ENCODE assay signal across 9 mouse cellular contexts in the genomic region with DNA sequence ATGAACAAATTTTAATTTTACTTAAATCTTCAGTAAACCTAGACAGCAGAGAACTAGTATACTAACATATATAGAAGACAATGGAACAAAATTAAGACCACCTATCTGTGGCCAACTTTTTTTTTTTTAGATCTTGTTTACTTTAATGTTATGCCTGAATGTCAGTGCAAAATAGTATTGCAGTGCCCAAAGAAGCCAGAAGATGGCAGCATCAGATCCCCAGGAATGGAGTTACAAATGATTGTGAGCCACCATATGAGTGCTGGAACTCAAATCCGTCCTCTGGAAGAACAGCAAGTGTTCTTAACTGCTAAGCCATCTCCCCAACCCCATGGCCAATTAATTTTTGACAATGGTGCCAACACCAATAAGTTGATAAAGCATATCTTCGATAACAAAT. TPM values are rescaled to one million over a fixed set of nuclear protein-coding genes. Genes with fewer than 3 reads are reported as not detected.
DNase-seq lines count a peak whose midpoint lies in the region; ATAC-seq and TF ChIP-seq lines count a peak whose summit lies in the region.
"Had no signal": no experiment of that assay in that cellular context is flagged by ENCODE, and none has a peak within 500 bp of the region (broad histone marks: within the 10 kb centered on the region; RNA-seq: fewer than 3 reads in every experiment).

No protein-coding gene starts in this region.

- in situ Hi-C loops in ES-E14 (cut with MboI; ENCODE audit: low sequenced_read_pairs in 2 of 2, unreplicated experiment in 2 of 2), result loop anchor here in 1 of 2 experiments (25.0 kb wide), 1 partner anchor 207 kb away; no protein-coding TSS in a partner anchor

- H3K4me1 ChIP-seq in hindbrain, embryonic 11.5 days (replicated peaks; ENCODE audit: control insufficient read depth, insufficient read depth, low read length), result no peaks in the 10 kb centered on the region
- no peaks in the 10 kb centered on the region for H3K4me1 ChIP-seq in hindbrain, embryonic 12.5 days
- H3K4me1 ChIP-seq in ES-E14 (ENCODE audit: control insufficient read depth in 2 of 2, insufficient read depth in 2 of 2, low read length in 2 of 2, poor library complexity in 1 of 2), result no peaks in the 10 kb centered on the region
- no peaks in the 10 kb centered on the region for H3K4me1 ChIP-seq in kidney, postnatal 0 days (replicated peaks; ENCODE audit: insufficient read depth, low read length)
- H3K4me1 ChIP-seq in neural tube, embryonic 11.5 days (ENCODE audit: control insufficient read depth, insufficient read depth, low read length), result no peaks in the 10 kb centered on the region
- no peaks in the 10 kb centered on the region for H3K4me1 ChIP-seq in forebrain, embryonic 12.5 days
- H3K4me1 ChIP-seq: neural tube, embryonic 13.5 days had no signal

- no peaks in the 10 kb centered on the region for H3K36me3 ChIP-seq in hindbrain, embryonic 11.5 days (ENCODE audit: control insufficient read depth, insufficient read depth, low read length)
- no peaks in the 10 kb centered on the region for H3K36me3 ChIP-seq in hindbrain, embryonic 12.5 days
- H3K36me3 ChIP-seq in ES-E14 (ENCODE audit: control insufficient read depth, insufficient read depth, low read length, poor library complexity, severe bottlenecking), result no peaks in the 10 kb centered on the region
- no peaks in the 10 kb centered on the region for H3K36me3 ChIP-seq in kidney, postnatal 0 days (ENCODE audit: insufficient read depth, low read length)
- H3K36me3 ChIP-seq in neural tube, embryonic 11.5 days (ENCODE audit: control insufficient read depth, insufficient read depth, low read length), result no peaks in the 10 kb centered on the region
- no peaks in the 10 kb centered on the region for H3K36me3 ChIP-seq in forebrain, embryonic 12.5 days (replicated peaks)
- H3K36me3 ChIP-seq: neural tube, embryonic 13.5 days had no signal

- H3K9ac ChIP-seq in hindbrain, embryonic 11.5 days (ENCODE audit: low read depth, low read length), result no peak overlapping the region
- no peak overlapping the region for H3K9ac ChIP-seq in hindbrain, embryonic 12.5 days
- H3K9ac ChIP-seq in ES-E14 (ENCODE audit: insufficient read depth, low read depth, low read length, poor library complexity, severe bottlenecking), result no peak overlapping the region
- no peak overlapping the region for H3K9ac ChIP-seq in kidney, postnatal 0 days (ENCODE audit: low read depth, low read length)
- no peak overlapping the region for H3K9ac ChIP-seq in neural tube, embryonic 11.5 days (ENCODE audit: low read length)
- no peak overlapping the region for H3K9ac ChIP-seq in forebrain, embryonic 12.5 days
- H3K9ac ChIP-seq: neural tube, embryonic 13.5 days had no signal

- H3K4me3 ChIP-seq in hindbrain, embryonic 11.5 days (ENCODE audit: low read depth, low read length), result no peak overlapping the region
- H3K4me3 ChIP-seq in hindbrain, embryonic 12.5 days, result no peak overlapping the region
- no peak overlapping the region for H3K4me3 ChIP-seq in ES-E14 (ENCODE audit: insufficient read depth in 1 of 2, low read depth in 1 of 2, low read length in 2 of 2, poor library complexity in 1 of 2, severe bottlenecking in 1 of 2)
- no peak overlapping the region for H3K4me3 ChIP-seq in kidney, postnatal 0 days (replicated peaks; ENCODE audit: low read depth, low read length)
- H3K4me3 ChIP-seq in neural tube, embryonic 11.5 days (ENCODE audit: low read depth, low read length), result no peak overlapping the region
- no peak overlapping the region for H3K4me3 ChIP-seq in forebrain, embryonic 12.5 days (replicated peaks)
- H3K4me3 ChIP-seq: neural tube, embryonic 13.5 days had no signal

- H3K27me3 ChIP-seq in hindbrain, embryonic 11.5 days (ENCODE audit: control insufficient read depth, insufficient read depth, low read length), result no peaks in the 10 kb centered on the region
- no peaks in the 10 kb centered on the region for H3K27me3 ChIP-seq in hindbrain, embryonic 12.5 days
- no peaks in the 10 kb centered on the region for H3K27me3 ChIP-seq in kidney, postnatal 0 days (ENCODE audit: insufficient read depth, low read length)
- no peaks in the 10 kb centered on the region for H3K27me3 ChIP-seq in neural tube, embryonic 11.5 days (ENCODE audit: control insufficient read depth, insufficient read depth, low read length)
- no peaks in the 10 kb centered on the region for H3K27me3 ChIP-seq in forebrain, embryonic 12.5 days
- H3K27me3 ChIP-seq: neural tube, embryonic 13.5 days had no signal

- no peaks in the 10 kb centered on the region for H3K9me3 ChIP-seq in hindbrain, embryonic 11.5 days (ENCODE audit: control insufficient read depth, low read length)
- H3K9me3 ChIP-seq in hindbrain, embryonic 12.5 days (replicated peaks), result no peaks in the 10 kb centered on the region
- H3K9me3 ChIP-seq in ES-E14 (ENCODE audit: control insufficient read depth, insufficient read depth, low read depth, low read length), result no peaks in the 10 kb centered on the region
- H3K9me3 ChIP-seq in kidney, postnatal 0 days (replicated peaks; ENCODE audit: low read length), result no peaks in the 10 kb centered on the region
- no peaks in the 10 kb centered on the region for H3K9me3 ChIP-seq in neural tube, embryonic 11.5 days (ENCODE audit: control insufficient read depth, low read length)
- no peaks in the 10 kb centered on the region for H3K9me3 ChIP-seq in forebrain, embryonic 12.5 days
- H3K9me3 ChIP-seq: neural tube, embryonic 13.5 days had no signal

- no peak overlapping the region for H3K27ac ChIP-seq in hindbrain, embryonic 11.5 days (ENCODE audit: low read depth, low read length)
- no peak overlapping the region for H3K27ac ChIP-seq in hindbrain, embryonic 12.5 days
- H3K27ac ChIP-seq in ES-E14 (ENCODE audit: insufficient read depth, low read depth, low read length, poor library complexity, severe bottlenecking), result no peak overlapping the region
- H3K27ac ChIP-seq in kidney, postnatal 0 days, result no peak overlapping the region
- no peak overlapping the region for H3K27ac ChIP-seq in neural tube, embryonic 11.5 days (ENCODE audit: low read depth, low read length)
- no peak overlapping the region for H3K27ac ChIP-seq in forebrain, embryonic 12.5 days
- H3K27ac ChIP-seq: neural tube, embryonic 13.5 days had no signal

- H3K4me2 ChIP-seq in hindbrain, embryonic 11.5 days (replicated peaks; ENCODE audit: low read depth, low read length), result no peak overlapping the region
- no peak overlapping the region for H3K4me2 ChIP-seq in hindbrain, embryonic 12.5 days (replicated peaks)
- no peak overlapping the region for H3K4me2 ChIP-seq in kidney, postnatal 0 days (ENCODE audit: low read length)
- no peak overlapping the region for H3K4me2 ChIP-seq in neural tube, embryonic 11.5 days (ENCODE audit: low read depth)
- no peak overlapping the region for H3K4me2 ChIP-seq in forebrain, embryonic 12.5 days
- H3K4me2 ChIP-seq: neural tube, embryonic 13.5 days had no signal

- WGBS in hindbrain, embryonic 11.5 days, result 39% methylated on average over 2 of the region's 2 CpGs
- WGBS in hindbrain, embryonic 12.5 days, result 43% methylated on average over 2 of the region's 2 CpGs
- 57% methylated on average over 2 of the region's 2 CpGs for WGBS in kidney, postnatal 0 days
- WGBS in neural tube, embryonic 11.5 days, result 39% methylated on average over 2 of the region's 2 CpGs
- WGBS in forebrain, embryonic 12.5 days, result 39% methylated on average over 2 of the region's 2 CpGs

- ATAC-seq in hindbrain, embryonic 11.5 days (ENCODE audit: low FRiP score), result no peak
- no peak for ATAC-seq in hindbrain, embryonic 12.5 days (ENCODE audit: low FRiP score)
- no peak for ATAC-seq in kidney, postnatal 0 days (replicated peaks; ENCODE audit: low FRiP score, low read depth)
- no peak for ATAC-seq in neural tube, embryonic 11.5 days (ENCODE audit: insufficient read depth, low FRiP score, low TSS enrichment)
- ATAC-seq in forebrain, embryonic 12.5 days (ENCODE audit: low FRiP score), result no peak

- peak; percentile 75 for TF ChIP-seq CTCF in kidney, postnatal 0 days (IDR thresholded peaks at IDR 0.05; ENCODE audit: low read depth)

- peak; percentile 61 for DNase-seq in hindbrain, embryonic 11.5 days (ENCODE audit: low spot score)
- peak; percentile 6 for DNase-seq in 3134 (ENCODE audit: extremely low read depth, insufficient read length, low spot score)
- no peak for DNase-seq in ES-E14 (ENCODE audit: low read depth, low spot score)
- peak; percentile 19 to 49 for DNase-seq in cerebellum, postnatal 25 days
- DNase-seq in kidney, postnatal 0 days (ENCODE audit: low spot score), result peak; percentile 39
- DNase-seq in neural tube, embryonic 11.5 days (ENCODE audit: low spot score), result peak; percentile 40

TF ChIP-seq in ES-E14, 5 proteins besides CTCF, POLR2A, EP300 and RAD21:
- no peak for TF ChIP-seq CHD2 (IDR thresholded peaks at IDR 0.05; ENCODE audit: low read depth, low read length)
- TF ChIP-seq ZC3H11A (IDR thresholded peaks at IDR 0.05; ENCODE audit: borderline replicate concordance, low read depth, low read length), result no peak
- peak; percentile 33; the same call in 1 of the 2 replicates for TF ChIP-seq ZNF384 (IDR thresholded peaks at IDR 0.05; ENCODE audit: low read depth, low read length)
- no peak for TF ChIP-seq HCFC1 (IDR thresholded peaks at IDR 0.05; ENCODE audit: borderline replicate concordance, insufficient read depth, low read length)

RNA-seq across cellular contexts. Expression of a gene that starts 40.6 kb away (rescaled TPM):
- 318 and 333 TPM in 2 replicates for polyA plus RNA-seq in hindbrain, embryonic 11.5 days (2014; fragmentation: Nextera tagmentation; extraction: Ambion mirVana)
- 283 and 286 TPM in 2 replicates for polyA plus RNA-seq in hindbrain, embryonic 12.5 days (2016; fragmentation: Nextera tagmentation; extraction: Ambion mirVana)
- total RNA-seq in ES-E14 (2012; rRNA removed), result 158 and 276 TPM in 2 replicates
- polyA plus RNA-seq in kidney, postnatal 0 days (2015; fragmentation: Nextera tagmentation; extraction: Ambion mirVana), result 440 and 467 TPM in 2 replicates
- 325 and 326 TPM in 2 replicates for polyA plus RNA-seq in neural tube, embryonic 11.5 days (2014; fragmentation: Nextera tagmentation; extraction: Ambion mirVana)
- polyA plus RNA-seq in forebrain, embryonic 12.5 days (2016; fragmentation: Nextera tagmentation; extraction: Ambion mirVana), result 281 and 291 TPM in 2 replicates
